In the genomic region with DNA sequence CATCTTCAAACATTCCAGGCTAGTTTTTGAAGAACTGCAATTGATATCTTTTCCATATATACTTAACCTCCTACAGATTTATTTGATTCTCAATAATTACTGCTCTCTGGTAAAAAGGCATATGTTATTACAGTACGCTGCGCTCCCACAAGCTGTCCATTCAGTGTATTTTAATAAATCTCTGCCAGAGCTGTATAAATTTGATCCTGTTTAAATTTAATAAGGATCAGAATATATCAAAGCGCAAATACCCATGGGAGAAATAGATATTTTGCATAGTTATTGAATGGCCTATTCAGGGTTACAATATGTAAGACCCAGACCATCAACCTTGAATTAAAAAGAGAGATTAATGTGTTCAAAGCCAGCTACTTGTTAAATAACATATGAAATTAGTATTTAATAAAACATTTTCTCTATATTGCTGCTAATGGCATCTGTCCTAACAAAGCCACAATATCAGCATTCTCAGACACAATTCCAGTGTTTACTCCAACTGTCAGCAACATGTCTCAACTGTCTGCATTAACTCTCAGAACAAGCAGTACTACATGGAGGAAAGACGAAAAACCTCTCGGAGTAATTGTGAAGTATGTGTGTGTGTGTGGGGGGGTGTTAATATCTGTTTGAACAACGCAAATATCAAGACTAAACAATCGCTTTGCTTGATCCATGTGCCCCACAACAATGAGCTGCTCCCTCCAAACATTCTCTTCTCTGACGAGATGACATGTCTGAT, we compare ENCODE assay signal across 28 mouse cellular contexts. TPM values are rescaled to one million over a fixed set of nuclear protein-coding genes. Genes with fewer than 3 reads are reported as not detected.
DNase-seq lines count a peak whose midpoint lies in the region; ATAC-seq and TF ChIP-seq lines count a peak whose summit lies in the region.
"Had no signal": no experiment of that assay in that cellular context is flagged by ENCODE, and none has a peak within 500 bp of the region (broad histone marks: within the 10 kb centered on the region; RNA-seq: fewer than 3 reads in every experiment).

No protein-coding gene starts in this region.

- H3K4me3 ChIP-seq in forebrain, embryonic 13.5 days = no peak overlapping the region
- H3K4me3 ChIP-seq in forebrain, postnatal 0 days (ENCODE audit: low read depth, low read length) = no peak overlapping the region
- no peak overlapping the region for H3K4me3 ChIP-seq in midbrain, embryonic 12.5 days
- H3K4me3 ChIP-seq in midbrain, embryonic 10.5 days = no peak overlapping the region
- no peak overlapping the region for H3K4me3 ChIP-seq in midbrain, embryonic 15.5 days
- no peak overlapping the region for H3K4me3 ChIP-seq in midbrain, embryonic 11.5 days (ENCODE audit: low read depth, low read length)
- H3K4me3 ChIP-seq in forebrain, embryonic 15.5 days = no peak overlapping the region
- H3K4me3 ChIP-seq: embryonic facial prominence, embryonic 12.5 days; embryonic facial prominence, embryonic 15.5 days; gastrocnemius, adult 2 months had no signal

- 0 out of 2 replicates have a peak overlapping the region, but pooled peaks have one; percentile 21 for H3K27ac ChIP-seq in forebrain, embryonic 13.5 days
- no peak overlapping the region for H3K27ac ChIP-seq in forebrain, postnatal 0 days (ENCODE audit: low read depth, low read length)
- H3K27ac ChIP-seq in midbrain, embryonic 12.5 days (replicated peaks) = peak overlapping the region; percentile 67
- no peak overlapping the region for H3K27ac ChIP-seq in midbrain, embryonic 10.5 days (replicated peaks)
- peak overlapping the region; percentile 58; the same call in 1 of the 2 replicates for H3K27ac ChIP-seq in midbrain, embryonic 15.5 days
- H3K27ac ChIP-seq in midbrain, embryonic 11.5 days (ENCODE audit: low read depth, low read length) = no peak overlapping the region
- peak overlapping the region; percentile 24; the same call in 1 of the 2 replicates for H3K27ac ChIP-seq in forebrain, embryonic 15.5 days (replicated peaks)
- H3K27ac ChIP-seq: embryonic facial prominence, embryonic 12.5 days; embryonic facial prominence, embryonic 15.5 days; gastrocnemius, adult 2 months; hindbrain, embryonic 14.5 days; hindbrain, postnatal 0 days had no signal

- no peak for DNase-seq in forebrain, postnatal 0 days
- DNase-seq in midbrain, embryonic 10.5 days (ENCODE audit: low spot score) = no peak
- no peak for DNase-seq in midbrain, embryonic 11.5 days (ENCODE audit: low spot score, missing footprints)
- DNase-seq in layer of hippocampus, postnatal 25 days (ENCODE audit: extremely low spot score in 1 of 2, low spot score in 1 of 2) = no peak
- DNase-seq: adrenal gland, postnatal 10 days; adrenal gland, postnatal 36 days; B cell, adult 2 months; cerebellum, adult 11 months; cerebellum, adult 2 months; cerebellum, adult 9-11 months; cerebellum, postnatal 25 days; gastrocnemius, adult 2 months; gastrocnemius, postnatal 14 days had no signal

- WGBS in forebrain, embryonic 13.5 days = 51% methylated on average over 8 of the region's 8 CpGs
- WGBS in forebrain, postnatal 0 days = 39% methylated on average over 8 of the region's 8 CpGs
- WGBS in midbrain, embryonic 12.5 days = 64% methylated on average over 8 of the region's 8 CpGs
- 81% methylated on average over 8 of the region's 8 CpGs for WGBS in midbrain, embryonic 10.5 days
- WGBS in midbrain, embryonic 15.5 days = 47% methylated on average over 8 of the region's 8 CpGs
- 78% methylated on average over 8 of the region's 8 CpGs for WGBS in midbrain, embryonic 11.5 days
- 32% methylated on average over 8 of the region's 8 CpGs for WGBS in forebrain, embryonic 15.5 days

- H3K9ac ChIP-seq in forebrain, embryonic 13.5 days = no peak overlapping the region
- H3K9ac ChIP-seq in forebrain, postnatal 0 days = no peak overlapping the region
- H3K9ac ChIP-seq in midbrain, embryonic 12.5 days (replicated peaks) = no peak overlapping the region
- no peak overlapping the region for H3K9ac ChIP-seq in midbrain, embryonic 15.5 days
- no peak overlapping the region for H3K9ac ChIP-seq in midbrain, embryonic 11.5 days (ENCODE audit: low read length)
- no peak overlapping the region for H3K9ac ChIP-seq in forebrain, embryonic 15.5 days (replicated peaks)
- H3K9ac ChIP-seq: embryonic facial prominence, embryonic 12.5 days; embryonic facial prominence, embryonic 15.5 days; hindbrain, embryonic 14.5 days had no signal

- no peak overlapping the region for H3K4me2 ChIP-seq in forebrain, embryonic 13.5 days
- H3K4me2 ChIP-seq in forebrain, postnatal 0 days (ENCODE audit: low read depth) = no peak overlapping the region
- no peak overlapping the region for H3K4me2 ChIP-seq in midbrain, embryonic 12.5 days (replicated peaks)
- H3K4me2 ChIP-seq in midbrain, embryonic 15.5 days = no peak overlapping the region
- H3K4me2 ChIP-seq in midbrain, embryonic 11.5 days = no peak overlapping the region
- no peak overlapping the region for H3K4me2 ChIP-seq in forebrain, embryonic 15.5 days (replicated peaks)
- H3K4me2 ChIP-seq: embryonic facial prominence, embryonic 12.5 days; embryonic facial prominence, embryonic 15.5 days; heart, embryonic 11.5 days; hindbrain, embryonic 14.5 days had no signal

- H3K36me3 ChIP-seq in forebrain, embryonic 13.5 days (ENCODE audit: poor library complexity, severe bottlenecking) = peaks cover 20% of the 10 kb centered on the region
- no peaks in the 10 kb centered on the region for H3K36me3 ChIP-seq in forebrain, postnatal 0 days (ENCODE audit: insufficient read depth)
- peaks cover 16% of the 10 kb centered on the region for H3K36me3 ChIP-seq in midbrain, embryonic 12.5 days
- peaks cover 52% of the 10 kb centered on the region for H3K36me3 ChIP-seq in midbrain, embryonic 10.5 days
- no peaks in the 10 kb centered on the region for H3K36me3 ChIP-seq in midbrain, embryonic 15.5 days (replicated peaks)
- H3K36me3 ChIP-seq in midbrain, embryonic 11.5 days (ENCODE audit: control insufficient read depth, insufficient read depth, low read length) = no peaks in the 10 kb centered on the region; the same call in none of the 2 replicates
- no peaks in the 10 kb centered on the region for H3K36me3 ChIP-seq in forebrain, embryonic 15.5 days
- H3K36me3 ChIP-seq: embryonic facial prominence, embryonic 12.5 days; embryonic facial prominence, embryonic 15.5 days; G1E had no signal

- H3K4me1 ChIP-seq in forebrain, embryonic 13.5 days = peaks cover 33% of the 10 kb centered on the region
- peaks cover 9% of the 10 kb centered on the region for H3K4me1 ChIP-seq in forebrain, postnatal 0 days (ENCODE audit: insufficient read depth)
- H3K4me1 ChIP-seq in midbrain, embryonic 12.5 days = peaks cover 38% of the 10 kb centered on the region
- H3K4me1 ChIP-seq in midbrain, embryonic 10.5 days = peaks cover 42% of the 10 kb centered on the region
- H3K4me1 ChIP-seq in midbrain, embryonic 15.5 days = peaks cover 30% of the 10 kb centered on the region
- H3K4me1 ChIP-seq in midbrain, embryonic 11.5 days (ENCODE audit: control insufficient read depth, insufficient read depth, low read length) = peaks cover 29% of the 10 kb centered on the region
- H3K4me1 ChIP-seq in forebrain, embryonic 15.5 days = peaks cover 34% of the 10 kb centered on the region
- H3K4me1 ChIP-seq: embryonic facial prominence, embryonic 12.5 days; embryonic facial prominence, embryonic 15.5 days had no signal

- TF ChIP-seq CTCF in forebrain, postnatal 0 days (IDR thresholded peaks at IDR 0.05; ENCODE audit: low read depth) = no peak

- no peaks in the 10 kb centered on the region for H3K27me3 ChIP-seq in forebrain, embryonic 13.5 days
- H3K27me3 ChIP-seq in forebrain, postnatal 0 days (ENCODE audit: insufficient read depth, low read length) = no peaks in the 10 kb centered on the region
- H3K27me3 ChIP-seq in midbrain, embryonic 12.5 days = no peaks in the 10 kb centered on the region
- no peaks in the 10 kb centered on the region for H3K27me3 ChIP-seq in midbrain, embryonic 10.5 days (ENCODE audit: low read depth, poor library complexity, severe bottlenecking)
- no peaks in the 10 kb centered on the region for H3K27me3 ChIP-seq in midbrain, embryonic 15.5 days (replicated peaks)
- H3K27me3 ChIP-seq in midbrain, embryonic 11.5 days (ENCODE audit: control insufficient read depth, insufficient read depth, low read length) = no peaks in the 10 kb centered on the region
- no peaks in the 10 kb centered on the region for H3K27me3 ChIP-seq in forebrain, embryonic 15.5 days
- H3K27me3 ChIP-seq: CH12.LX; embryonic facial prominence, embryonic 12.5 days; embryonic facial prominence, embryonic 15.5 days had no signal

- no peak for ATAC-seq in forebrain, embryonic 13.5 days
- no peak for ATAC-seq in forebrain, postnatal 0 days
- ATAC-seq in midbrain, embryonic 12.5 days (ENCODE audit: low FRiP score, low read depth) = no peak
- no peak for ATAC-seq in midbrain, embryonic 15.5 days (replicated peaks)
- no peak for ATAC-seq in midbrain, embryonic 11.5 days (ENCODE audit: low FRiP score)
- 0 out of 2 replicates have a peak, but pooled peaks have one; percentile 19 for ATAC-seq in forebrain, embryonic 15.5 days (replicated peaks)
- ATAC-seq: hindbrain, postnatal 0 days; inflammation-experienced regulatory T-cells, adult 6 months; intestine, embryonic 16.5 days; Patski had no signal

- no peaks in the 10 kb centered on the region for H3K9me3 ChIP-seq in forebrain, embryonic 13.5 days (replicated peaks)
- no peaks in the 10 kb centered on the region for H3K9me3 ChIP-seq in forebrain, postnatal 0 days (ENCODE audit: low read length)
- H3K9me3 ChIP-seq in midbrain, embryonic 12.5 days = no peaks in the 10 kb centered on the region
- no peaks in the 10 kb centered on the region for H3K9me3 ChIP-seq in midbrain, embryonic 10.5 days (replicated peaks)
- no peaks in the 10 kb centered on the region for H3K9me3 ChIP-seq in midbrain, embryonic 15.5 days
- no peaks in the 10 kb centered on the region for H3K9me3 ChIP-seq in midbrain, embryonic 11.5 days (ENCODE audit: control insufficient read depth, low read length)
- no peaks in the 10 kb centered on the region for H3K9me3 ChIP-seq in forebrain, embryonic 15.5 days
- H3K9me3 ChIP-seq: embryonic facial prominence, embryonic 12.5 days; embryonic facial prominence, embryonic 15.5 days had no signal

RNA-seq across cellular contexts. Expression of gene Tox3, which starts 25.3 kb away (rescaled TPM):
- 25.8 and 27.6 TPM in 2 replicates for polyA plus RNA-seq in forebrain, embryonic 13.5 days (2015; fragmentation: Nextera tagmentation; extraction: Ambion mirVana)
- total RNA-seq in forebrain, postnatal 0 days (2014; rRNA removed) = 21.1 and 35.6 TPM in 2 replicates
- polyA plus RNA-seq in forebrain, postnatal 0 days (2015; fragmentation: Nextera tagmentation; extraction: Ambion mirVana) = 21.2 and 26.5 TPM in 2 replicates
- polyA plus RNA-seq in midbrain, embryonic 12.5 days (2016; fragmentation: Nextera tagmentation; extraction: Ambion mirVana) = 61.5 and 69.7 TPM in 2 replicates
- 14.8 and 19.1 TPM in 2 replicates for polyA plus RNA-seq in midbrain, embryonic 10.5 days (2016; fragmentation: Nextera tagmentation; extraction: Ambion mirVana)
- 37.3 and 40.5 TPM in 2 replicates for polyA plus RNA-seq in midbrain, embryonic 15.5 days (2015; fragmentation: Nextera tagmentation; extraction: Ambion mirVana)
- polyA plus RNA-seq in midbrain, embryonic 11.5 days (2014; fragmentation: Nextera tagmentation; extraction: Ambion mirVana) = 47.7 and 56.6 TPM in 2 replicates
- polyA plus RNA-seq in forebrain, embryonic 15.5 days (2015; fragmentation: Nextera tagmentation; extraction: Ambion mirVana) = 32.4 and 35.0 TPM in 2 replicates
- 10 to 100 TPM; 12.4 to 12.7 TPM for total RNA-seq in layer of hippocampus, postnatal 25 days (2021)
- total RNA-seq: CH12.LX; common myeloid progenitor, adult 5-6 weeks; G1E had no signal
- polyA plus RNA-seq: G1E; inflammation-experienced regulatory T-cells, adult 6 months had no signal

Comparison
In these comparisons a context has a peak if more than half of its experiments do, and no peak if none do; other contexts are left out.
1. H3K27ac ChIP-seq: peak in forebrain, embryonic 13.5 days (single experiment), midbrain, embryonic 12.5 days (single experiment), midbrain, embryonic 15.5 days (single experiment) and forebrain, embryonic 15.5 days (single experiment); none in forebrain, postnatal 0 days (single experiment), midbrain, embryonic 10.5 days (single experiment) and midbrain, embryonic 11.5 days (single experiment).